Mouse (Mus musculus) limb, embryonic 12.5 days (tissue): Measurements from ENCODE around the gene C1qtnf6. TPM values are rescaled to one million over a fixed set of nuclear protein-coding genes. Genes with fewer than 3 reads are reported as not detected.
A peak's percentile ranks its signal among the peaks of the same experiment; 100 is the strongest.

Experiments used
- ATAC-seq: fragments of 200-750 bp; cut with Nextera tagmentation; 2 replicates; pipeline ENCODE4 v1.8.0; 2017; ENCODE audit warnings: low read depth, moderate TSS enrichment; ENCODE audit not compliant: insufficient number of reproducible peaks, insufficient read depth, low FRiP score, low TSS enrichment
- H3K27ac ChIP-seq: fragments of 300-500 bp; sonication (generic); 2 replicates; pipeline ENCODE4 v1.5.1; 2016; ENCODE audit warnings: mild to moderate bottlenecking, moderate library complexity
- H3K27me3 ChIP-seq: fragments of 300-500 bp; sonication (generic); 2 replicates; pipeline ENCODE4 v1.6.1; 2016; ENCODE audit warnings: mild to moderate bottlenecking, moderate library complexity
- H3K36me3 ChIP-seq: fragments of 300-500 bp; sonication (generic); 2 replicates; pipeline ENCODE4 v1.6.1; 2016; ENCODE audit warnings: mild to moderate bottlenecking, moderate library complexity
- H3K4me1 ChIP-seq: fragments of 300-500 bp; sonication (generic); replicated peaks from 2 replicates; pipeline ENCODE4 v1.6.1; 2016
- H3K4me2 ChIP-seq: fragments of 300-500 bp; sonication (generic); 2 replicates; pipeline ENCODE4 v1.6.1; 2016; ENCODE audit warnings: mild to moderate bottlenecking, moderate library complexity
- H3K4me3 ChIP-seq: fragments of 300-500 bp; sonication (generic); replicated peaks from 2 replicates; pipeline ENCODE4 v1.5.1; 2016; ENCODE audit warnings: mild to moderate bottlenecking
- H3K9ac ChIP-seq: fragments of 300-500 bp; sonication (generic); replicated peaks from 2 replicates; pipeline ENCODE4 v1.6.1; 2016; ENCODE audit warnings: mild to moderate bottlenecking, moderate library complexity
- H3K9me3 ChIP-seq: fragments of 300-500 bp; sonication (generic); 2 replicates; pipeline ENCODE4 v1.6.1; 2016; ENCODE audit warnings: mild to moderate bottlenecking, moderate library complexity
- WGBS: fragments of 180-500 bp; shearing (Covaris S2); methylation state at CpG from one replicate; pipeline ENCODE4 v1.1.7; 2016; 5-methylcytosine and 5-hydroxymethylcytosine counted together
- polyA plus RNA-seq: library from polyadenylated mRNA; unstranded; fragments of >200 nt; fragmentation: Nextera tagmentation; extraction: Ambion mirVana; gene quantifications from 2 replicates; pipeline ENCODE4 v1.2.1, GENCODE M21; 2016

The C1qtnf6 gene
- polyA plus RNA-seq, 1 experiment from 2014 or later, result 14.8 TPM

- H3K4me1 ChIP-seq, result peaks cover 19% of the 10 kb centered on the region
- no peak for ATAC-seq
- no peaks in the 10 kb centered on the region for H3K36me3 ChIP-seq
- peaks cover 53% of the 10 kb centered on the region for H3K27me3 ChIP-seq
- no peak overlapping the region for H3K4me3 ChIP-seq
- no peaks in the 10 kb centered on the region for H3K9me3 ChIP-seq
- no peak overlapping the region for H3K27ac ChIP-seq
- no peak overlapping the region for H3K4me2 ChIP-seq
- WGBS, result 69% methylated on average over 7 of the region's 7 CpGs
- H3K9ac ChIP-seq, result no peak overlapping the region
Measured at GRCm38 (mm10) chr15:78542767-78543303, 11.6 kb upstream of the C1qtnf6 start.

- no peaks in the 10 kb centered on the region for H3K36me3 ChIP-seq
- 69% methylated on average over 3 of the region's 3 CpGs for WGBS
- no peaks in the 10 kb centered on the region for H3K9me3 ChIP-seq
- no peak overlapping the region for H3K4me2 ChIP-seq
- H3K27ac ChIP-seq, result no peak overlapping the region
- no peak overlapping the region for H3K4me3 ChIP-seq
- H3K27me3 ChIP-seq, result peaks cover 53% of the 10 kb centered on the region
- H3K9ac ChIP-seq, result no peak overlapping the region
- H3K4me1 ChIP-seq, result peaks cover 19% of the 10 kb centered on the region
- no peak for ATAC-seq
Measured at GRCm38 (mm10) chr15:78542098-78542766, 11.0 kb upstream of the C1qtnf6 start.

DNA sequence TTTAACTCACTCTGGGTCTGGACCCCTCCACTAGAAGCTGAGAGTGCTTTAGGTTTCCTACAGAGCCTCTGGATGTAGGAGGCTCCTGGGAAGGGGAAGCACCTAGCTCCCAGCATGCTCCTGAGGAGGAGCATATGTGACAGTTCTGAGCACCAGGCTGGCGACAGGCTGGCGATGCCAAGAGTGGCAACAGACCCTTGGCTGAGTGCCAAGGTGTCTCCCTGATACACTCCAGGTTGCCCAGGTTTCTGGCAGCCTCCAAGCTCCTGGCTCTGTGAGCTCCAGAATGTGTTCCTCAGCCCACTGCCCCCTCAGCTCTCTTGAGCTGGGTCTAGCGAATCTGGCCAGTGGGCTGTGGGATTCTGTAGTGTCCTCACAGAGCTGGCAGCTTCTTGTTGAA lies 10.4 kb upstream of the C1qtnf6 start:
- Histone ChIP-seq H3K27ac (no peak overlapping the region), H3K4me3 (no peak overlapping the region), H3K9me3 (no peaks in the 10 kb centered on the region), H3K27me3 (peaks cover 53% of the 10 kb centered on the region), H3K36me3 (no peaks in the 10 kb centered on the region), H3K4me1 (peaks cover 19% of the 10 kb centered on the region), H3K9ac (no peak overlapping the region), H3K4me2 (no peak overlapping the region)
- 65% methylated on average over 3 of the region's 3 CpGs for WGBS
- no peak for ATAC-seq

DNA sequence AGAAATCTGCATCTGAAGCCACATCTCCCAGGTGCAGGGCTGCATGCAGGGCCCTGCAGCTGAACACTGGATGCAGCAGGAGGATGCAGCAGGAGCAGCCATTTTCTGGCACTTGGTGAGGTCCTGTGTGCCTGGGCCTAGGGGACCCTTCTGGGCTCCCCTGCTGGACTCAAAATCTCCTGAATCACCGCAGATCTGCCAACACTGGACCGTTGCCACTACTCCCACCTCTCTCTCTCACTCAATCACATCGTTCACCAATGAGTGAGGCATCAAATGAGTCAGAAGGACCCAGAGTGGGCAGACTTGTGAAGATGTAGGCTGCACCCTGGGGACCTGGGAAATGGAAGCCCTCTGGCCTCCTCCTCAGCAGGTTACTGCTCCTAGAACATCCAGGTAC lies 9.8 kb upstream of the C1qtnf6 start:
- ATAC-seq, result no peak
- no peak overlapping the region for H3K9ac ChIP-seq
- H3K4me3 ChIP-seq, result no peak overlapping the region
- H3K27me3 ChIP-seq, result peaks cover 53% of the 10 kb centered on the region
- no peaks in the 10 kb centered on the region for H3K36me3 ChIP-seq
- H3K9me3 ChIP-seq, result no peaks in the 10 kb centered on the region
- 81% methylated on average over 3 of the region's 3 CpGs for WGBS
- H3K27ac ChIP-seq, result no peak overlapping the region
- H3K4me1 ChIP-seq, result peaks cover 19% of the 10 kb centered on the region
- no peak overlapping the region for H3K4me2 ChIP-seq

DNA sequence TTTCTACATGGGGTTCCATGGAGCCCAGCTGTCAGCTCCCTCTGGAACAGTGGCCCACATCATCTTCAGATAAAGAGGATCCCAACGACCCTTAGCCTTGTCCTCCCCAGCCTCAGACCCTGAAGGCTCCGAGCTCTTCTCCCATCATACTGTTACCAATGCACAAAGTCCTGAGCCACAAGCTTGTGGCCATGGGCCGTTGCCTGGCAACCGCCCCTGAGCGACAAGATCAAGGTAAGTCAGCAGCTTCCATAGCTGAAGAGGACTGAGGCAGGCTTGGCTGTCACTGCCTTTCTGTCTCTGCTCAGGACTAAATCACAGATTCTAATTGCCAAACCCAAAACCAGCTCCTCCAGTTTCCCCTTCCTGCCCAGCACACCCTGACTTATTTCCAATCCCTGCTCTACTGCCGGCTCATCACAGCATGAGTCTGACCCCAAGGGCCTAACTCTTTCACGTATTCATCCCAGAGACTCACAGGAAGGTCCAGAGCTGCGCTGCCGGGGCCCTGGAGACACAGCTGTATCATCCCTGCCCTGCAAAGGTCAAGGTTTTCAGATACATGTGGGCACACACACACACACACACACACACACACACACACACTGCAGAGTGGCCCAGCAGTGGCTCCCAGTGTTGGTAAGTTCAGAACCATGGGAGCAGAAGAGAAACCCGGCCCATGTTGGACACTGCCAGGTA lies 4.7 kb upstream of the C1qtnf6 start:
- Histone ChIP-seq H3K9ac (0 out of 2 replicates have a peak overlapping the region, but pooled peaks have one; percentile 23), H3K4me1 (peaks cover 9% of the 10 kb centered on the region), H3K27me3 (peaks cover 20% of the 10 kb centered on the region), H3K4me2 (no peak overlapping the region), H3K36me3 (no peaks in the 10 kb centered on the region), H3K9me3 (no peaks in the 10 kb centered on the region), H3K4me3 (no peak overlapping the region), H3K27ac (no peak overlapping the region)
- 59% methylated on average over 10 of the region's 10 CpGs for WGBS
- no peak for ATAC-seq

- H3K36me3 ChIP-seq, result no peaks in the 10 kb centered on the region
- ATAC-seq, result no peak
- H3K9ac ChIP-seq, result no peak overlapping the region
- WGBS, result 68% methylated on average over 10 of the region's 10 CpGs
- H3K4me1 ChIP-seq, result peaks cover 30% of the 10 kb centered on the region
- no peak overlapping the region for H3K4me2 ChIP-seq
- no peak overlapping the region for H3K4me3 ChIP-seq
- no peaks in the 10 kb centered on the region for H3K9me3 ChIP-seq
- H3K27ac ChIP-seq, result no peak overlapping the region
- no peaks in the 10 kb centered on the region; the same call in none of the 2 replicates for H3K27me3 ChIP-seq
Measured at GRCm38 (mm10) chr15:78533346-78533835, 2.2 kb upstream of the C1qtnf6 start.

DNA sequence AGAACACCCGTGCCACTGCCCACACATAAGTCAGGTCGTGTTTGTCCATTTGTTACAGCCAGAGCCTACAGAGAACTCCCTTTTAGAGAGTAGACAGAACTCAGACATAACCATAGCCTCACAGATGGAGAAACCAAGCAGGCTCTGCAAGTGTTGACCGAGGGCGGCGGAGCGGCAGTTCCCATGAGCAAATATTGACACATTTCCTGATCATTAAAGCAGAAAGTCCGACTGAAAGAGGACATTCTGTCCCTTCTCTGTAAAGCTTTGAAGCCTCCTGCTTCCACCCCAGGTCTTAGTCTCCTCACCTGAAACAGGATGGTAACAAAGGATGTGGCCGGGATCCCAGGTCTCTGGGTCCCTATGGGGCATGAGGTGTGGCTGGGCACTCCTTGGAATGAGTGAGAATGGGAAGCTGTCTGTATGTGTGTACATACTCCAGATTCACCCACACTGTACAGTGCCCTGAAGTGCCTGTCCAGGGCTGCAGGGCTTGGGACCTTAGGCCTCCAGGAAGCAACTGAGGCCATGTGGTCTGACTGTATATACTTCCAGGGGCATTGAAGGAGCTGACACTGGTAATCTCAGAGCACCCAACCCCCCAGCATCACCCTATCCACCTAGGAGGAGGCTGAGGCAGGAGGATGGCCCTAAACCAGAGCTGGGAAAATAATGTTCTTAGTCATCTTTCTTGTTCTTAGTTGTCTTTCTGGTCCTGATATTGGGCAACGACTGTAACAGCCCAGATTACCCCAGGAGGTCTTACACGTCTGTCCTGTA lies 1.5 kb upstream of the C1qtnf6 start:
- no peaks in the 10 kb centered on the region for H3K27me3 ChIP-seq
- whole genome bisulfite sequencing, result 71% methylated on average over 10 of the region's 10 CpGs
- no peak for ATAC-seq
- 0 out of 2 replicates have a peak overlapping the region, but pooled peaks have one; percentile 57 for H3K4me2 ChIP-seq
- H3K4me3 ChIP-seq, result no peak overlapping the region
- H3K9ac ChIP-seq, result no peak overlapping the region
- H3K27ac ChIP-seq, result no peak overlapping the region
- no peaks in the 10 kb centered on the region for H3K36me3 ChIP-seq
- H3K9me3 ChIP-seq, result no peaks in the 10 kb centered on the region
- H3K4me1 ChIP-seq, result peaks cover 36% of the 10 kb centered on the region

DNA sequence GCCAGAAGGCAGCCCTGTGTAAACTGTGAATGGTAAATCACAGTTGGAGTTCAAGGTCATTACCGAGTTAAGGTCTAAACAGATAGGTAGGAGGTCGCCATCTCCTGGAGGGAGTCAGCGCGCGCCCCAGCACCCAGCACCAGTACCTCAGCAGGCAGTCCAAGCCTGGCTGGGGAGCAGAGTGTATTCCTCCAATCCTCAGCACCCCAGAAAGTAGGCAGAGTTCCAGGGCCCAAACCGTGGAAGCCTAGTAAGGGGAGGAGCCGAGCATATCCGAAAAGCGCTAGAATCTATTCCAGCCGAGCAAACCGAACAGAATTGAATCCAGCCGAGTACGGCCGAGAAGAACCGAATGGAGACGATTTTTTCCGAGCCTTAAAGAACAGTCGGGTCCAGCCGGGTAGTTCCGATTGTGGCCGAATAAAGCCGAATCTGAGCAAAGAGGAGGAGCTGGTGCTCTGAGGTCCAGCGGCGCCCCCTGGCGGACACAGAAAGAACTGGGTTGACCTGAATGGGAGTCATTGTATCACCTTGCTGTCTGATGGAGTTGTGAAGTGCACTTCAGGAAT lies 769 bp upstream of the C1qtnf6 start:
- Histone ChIP-seq H3K4me1 (peaks cover 38% of the 10 kb centered on the region), H3K36me3 (no peaks in the 10 kb centered on the region), H3K9ac (peak overlapping the region; percentile 58), H3K4me3 (peak overlapping the region; percentile 32), H3K27me3 (no peaks in the 10 kb centered on the region), H3K9me3 (no peaks in the 10 kb centered on the region), H3K4me2 (peak overlapping the region; percentile 57), H3K27ac (peak overlapping the region; percentile 84)
- peak; percentile 77 for ATAC-seq
- 1% methylated on average over 25 of the region's 25 CpGs for WGBS

GRCm38 (mm10) chr15:78531451-78531720 lies 170 bp upstream of the C1qtnf6 start:
- Histone ChIP-seq H3K4me1 (peaks cover 38% of the 10 kb centered on the region), H3K9ac (peak overlapping the region; percentile 58), H3K4me3 (peak overlapping the region; percentile 32; the same call in 1 of the 2 replicates), H3K36me3 (no peaks in the 10 kb centered on the region), H3K9me3 (no peaks in the 10 kb centered on the region), H3K4me2 (peak overlapping the region; percentile 57), H3K27ac (peak overlapping the region; percentile 84), H3K27me3 (no peaks in the 10 kb centered on the region)
- no peak for ATAC-seq
- WGBS, result 70% methylated on average over 4 of the region's 4 CpGs

- Histone ChIP-seq H3K27me3 (no peaks in the 10 kb centered on the region), H3K9me3 (no peaks in the 10 kb centered on the region), H3K4me2 (peak overlapping the region; percentile 67), H3K27ac (0 out of 2 replicates have a peak overlapping the region, but pooled peaks have one; percentile 84), H3K4me1 (peaks cover 38% of the 10 kb centered on the region), H3K4me3 (no peak overlapping the region), H3K9ac (peak overlapping the region; percentile 65), H3K36me3 (no peaks in the 10 kb centered on the region)
- 77% methylated on average over 3 of the region's 3 CpGs for WGBS
- no peak for ATAC-seq
Measured at GRCm38 (mm10) chr15:78530141-78530540, 1.1 kb downstream of the C1qtnf6 start.
